15 mouse cellular contexts compared by ENCODE assay signal in genomic region chr4:147345061-147345554, GRCm38 (mm10). TPM values are rescaled to one million over a fixed set of nuclear protein-coding genes. Genes with fewer than 3 reads are reported as not detected.
"Had no signal": no experiment of that assay in that cellular context is flagged by ENCODE, and none has a peak within 500 bp of the region (broad histone marks: within the 10 kb centered on the region; RNA-seq: fewer than 3 reads in every experiment).

No protein-coding gene starts in this region.

RNA-seq across cellular contexts. Expression of gene Zfp978, which starts 16.0 kb away (rescaled TPM):
- total RNA-seq: midbrain, postnatal 0 days; monocyte, adult 5-6 weeks; neutrophil, adult 5-6 weeks had no signal
- polyA plus RNA-seq: liver, postnatal 0 days; lung, adult 2 months; lung, postnatal 0 days; macrophage; midbrain, embryonic 15.5 days; midbrain, postnatal 0 days; neural tube, embryonic 12.5 days; neural tube, embryonic 14.5 days; spleen, adult 2 months; stomach, embryonic 15.5 days; thymus, adult 2 months had no signal

RNA-seq across cellular contexts. Expression of gene Zfp988, which starts 39.6 kb away (rescaled TPM):
- total RNA-seq: midbrain, postnatal 0 days; monocyte, adult 5-6 weeks; neutrophil, adult 5-6 weeks had no signal
- polyA plus RNA-seq: liver, embryonic 15.5 days; liver, postnatal 0 days; lung, adult 2 months; lung, postnatal 0 days; macrophage; midbrain, embryonic 13.5 days; spleen, adult 2 months; thymus, adult 2 months had no signal
